Mouse (Mus musculus) macrophage (primary cell): Measurements from ENCODE around the gene Eif2ak4. TPM values are rescaled to one million over a fixed set of nuclear protein-coding genes. Genes with fewer than 3 reads are reported as not detected.

ENCODE experiments used
- H3K27ac ChIP-seq: fragments of 350-480 bp; formaldehyde crosslinking; 2 replicates; pipeline ENCODE4 v1.9.0; 2021
- H3K36me3 ChIP-seq: fragments of 350-480 bp; formaldehyde crosslinking; 2 replicates; pipeline ENCODE4 v1.9.0; 2021; ENCODE audit errors: inconsistent target
- H3K4me3 ChIP-seq: fragments of 350-480 bp; formaldehyde crosslinking; 2 replicates; pipeline ENCODE4 v1.9.0; 2021; ENCODE audit errors: inconsistent target
- H3K79me2 ChIP-seq: fragments of 350-480 bp; formaldehyde crosslinking; 2 replicates; pipeline ENCODE4 v1.9.0; 2021; ENCODE audit errors: inconsistent target
- WGBS: methylation state at CpG from one replicate; pipeline ENCODE4 v1.1.7; 2026; ENCODE audit warnings: inconsistent platforms; ENCODE audit not compliant: missing documents; 5-methylcytosine and 5-hydroxymethylcytosine counted together
- polyA plus RNA-seq: library from polyadenylated mRNA; stranded (reverse); fragments of 250-400 nt; gene quantifications from 3 replicates; pipeline ENCODE4 v1.2.4, GENCODE M21; 2018; ENCODE audit warnings: inconsistent platforms
- total RNA-seq, 78 experiments: library from RNA; depleted of rRNA; stranded (reverse); fragments of 250-400 nt; gene quantifications; 1 replicate in 9 of 78; 2 replicates in 24 of 78; 3 replicates in 43 of 78; 4 replicates in 2 of 78; pipeline ENCODE4 v1.2.4; 2018; ENCODE audit warnings: inconsistent platforms in 56 of 78

Gene Eif2ak4
- total RNA-seq (2018; cell fraction: chromatin; rRNA removed), result 100 to 1,000 TPM in 16 of 26 experiments, 10 to 100 TPM in 10; 39.5 to 157 (median 105) TPM
- 10 to 100 TPM in 12 of 26 experiments, 1 to 10 TPM in 14; 4.6 to 14.5 (median 9.9) TPM for total RNA-seq (2018; cell fraction: cytosol; rRNA removed)
- total RNA-seq (2018; cell fraction: nucleus; rRNA removed), result 10 to 100 TPM; 15.1 to 85.5 (median 33.1) TPM
- polyA plus RNA-seq, result 9.4 to 10.7 TPM (median 10.3 TPM) in 3 replicates

GRCm38 (mm10) chr2:118388341-118389335 lies at the start of gene Eif2ak4:
TSS of gene Eif2ak4 (plus strand) at chr2:118388618.
- Histone ChIP-seq H3K79me2 (peaks cover 49% of the 10 kb centered on the region), H3K4me3 (peak within 1 kb of the TSS; percentile 82), H3K27ac (peak within 1 kb of the TSS; percentile 28), H3K36me3 (no peaks in the 10 kb centered on the region)
- WGBS, result 1% methylated on average over 50 of the region's 61 CpGs

- Histone ChIP-seq H3K79me2 (no peaks in the 10 kb centered on the region), H3K36me3 (no peaks in the 10 kb centered on the region), H3K27ac (no peak overlapping the region), H3K4me3 (no peak overlapping the region)
- 56% methylated on average over 7 of the region's 7 CpGs for WGBS
Measured at GRCm38 (mm10) chr2:118341295-118341694, 47.1 kb upstream of the Eif2ak4 start.

GRCm38 (mm10) chr2:118343897-118344296 lies 44.5 kb upstream of the Eif2ak4 start:
- WGBS, result 88% methylated on average over 2 of the region's 3 CpGs
- H3K79me2 ChIP-seq, result no peaks in the 10 kb centered on the region
- no peak overlapping the region for H3K4me3 ChIP-seq
- H3K36me3 ChIP-seq, result no peaks in the 10 kb centered on the region
- no peak overlapping the region for H3K27ac ChIP-seq

- Histone ChIP-seq H3K36me3 (no peaks in the 10 kb centered on the region), H3K27ac (no peak overlapping the region), H3K4me3 (no peak overlapping the region), H3K79me2 (no peaks in the 10 kb centered on the region)
- 90% methylated on average over 1 of the region's 1 CpGs for whole genome bisulfite sequencing
Measured at GRCm38 (mm10) chr2:118345535-118345934, 42.9 kb upstream of the Eif2ak4 start.

- 4% methylated on average over 4 of the region's 4 CpGs for WGBS
- H3K36me3 ChIP-seq, result no peaks in the 10 kb centered on the region
- no peak overlapping the region for H3K4me3 ChIP-seq
- no peaks in the 10 kb centered on the region for H3K79me2 ChIP-seq
- H3K27ac ChIP-seq, result peak overlapping the region; percentile 28
Measured at GRCm38 (mm10) chr2:118353498-118353897, 34.9 kb upstream of the Eif2ak4 start.

- Histone ChIP-seq H3K27ac (peak overlapping the region; percentile 28), H3K79me2 (no peaks in the 10 kb centered on the region), H3K4me3 (no peak overlapping the region), H3K36me3 (no peaks in the 10 kb centered on the region)
- 44% methylated on average over 4 of the region's 4 CpGs for WGBS
Measured at GRCm38 (mm10) chr2:118353916-118354403, 34.5 kb upstream of the Eif2ak4 start.

- Histone ChIP-seq H3K36me3 (no peaks in the 10 kb centered on the region), H3K4me3 (no peak overlapping the region), H3K27ac (no peak overlapping the region), H3K79me2 (no peaks in the 10 kb centered on the region)
- WGBS, result 82% methylated on average over 5 of the region's 6 CpGs
Measured at GRCm38 (mm10) chr2:118355138-118355719, 33.2 kb upstream of the Eif2ak4 start.

GRCm38 (mm10) chr2:118371841-118372240 lies 16.6 kb upstream of the Eif2ak4 start:
- WGBS, result 77% methylated on average over 1 of the region's 1 CpGs
- Histone ChIP-seq H3K79me2 (no peaks in the 10 kb centered on the region), H3K36me3 (no peaks in the 10 kb centered on the region), H3K27ac (no peak overlapping the region), H3K4me3 (no peak overlapping the region)

- 18% methylated on average over 11 of the region's 11 CpGs for WGBS
- Histone ChIP-seq H3K4me3 (no peak overlapping the region), H3K79me2 (no peaks in the 10 kb centered on the region), H3K36me3 (no peaks in the 10 kb centered on the region), H3K27ac (no peak overlapping the region)
Measured at GRCm38 (mm10) chr2:118372561-118372900, 15.9 kb upstream of the Eif2ak4 start.

- Histone ChIP-seq H3K79me2 (no peaks in the 10 kb centered on the region), H3K4me3 (no peak within 1 kb of the TSS; the same call in 1 of the 2 replicates), H3K36me3 (no peaks in the 10 kb centered on the region), H3K27ac (no peak within 1 kb of the TSS)
- WGBS, result 3% methylated on average over 56 of the region's 59 CpGs
Measured at GRCm38 (mm10) chr2:118372901-118373571, 15.4 kb upstream of the Eif2ak4 start, which contains the start of gene Gpr176. TSS of gene Gpr176 (minus strand) at chr2:118373419.

GRCm38 (mm10) chr2:118373572-118374279 lies 14.7 kb upstream of the Eif2ak4 start:
- 9% methylated on average over 42 of the region's 43 CpGs for WGBS
- Histone ChIP-seq H3K79me2 (no peaks in the 10 kb centered on the region), H3K27ac (no peak overlapping the region), H3K4me3 (no peak overlapping the region; the same call in 1 of the 2 replicates), H3K36me3 (no peaks in the 10 kb centered on the region)

GRCm38 (mm10) chr2:118375522-118375921 lies 12.9 kb upstream of the Eif2ak4 start:
- Histone ChIP-seq H3K27ac (0 out of 2 replicates have a peak overlapping the region, but pooled peaks have one; percentile 10), H3K79me2 (no peaks in the 10 kb centered on the region), H3K36me3 (no peaks in the 10 kb centered on the region), H3K4me3 (no peak overlapping the region)
- 14% methylated on average over 1 of the region's 1 CpGs for WGBS

GRCm38 (mm10) chr2:118375931-118376330 lies 12.5 kb upstream of the Eif2ak4 start:
- Histone ChIP-seq H3K4me3 (no peak overlapping the region), H3K36me3 (no peaks in the 10 kb centered on the region), H3K27ac (0 out of 2 replicates have a peak overlapping the region, but pooled peaks have one; percentile 1), H3K79me2 (no peaks in the 10 kb centered on the region)

GRCm38 (mm10) chr2:118379756-118380155 lies 8.7 kb upstream of the Eif2ak4 start:
- Histone ChIP-seq H3K79me2 (no peaks in the 10 kb centered on the region), H3K4me3 (no peak overlapping the region), H3K36me3 (no peaks in the 10 kb centered on the region), H3K27ac (no peak overlapping the region)
- WGBS, result 88% methylated on average over 1 of the region's 1 CpGs
